Mouse (Mus musculus) splenic B cell, adult 2 months (primary cell): ENCODE data around the gene Rpf2.

Experiments used
- DNase-seq: peaks from one replicate; pipeline ENCODE4 v3.0.0-alpha.2; 2011; ENCODE audit warnings: low read depth, low spot score
- H3K27me3 ChIP-seq: 2 replicates; pipeline ENCODE4 v1.6.1; 2012; ENCODE audit warnings: mild to moderate bottlenecking, low read length, moderate library complexity, mixed read lengths; ENCODE audit not compliant: control insufficient read depth, poor library complexity, insufficient read depth, severe bottlenecking
- H3K36me3 ChIP-seq: 2 replicates; pipeline ENCODE4 v1.6.1; 2012; ENCODE audit warnings: mild to moderate bottlenecking, low read length, moderate library complexity, mixed read lengths; ENCODE audit not compliant: control insufficient read depth, poor library complexity, insufficient read depth, severe bottlenecking

Gene Rpf2

DNA sequence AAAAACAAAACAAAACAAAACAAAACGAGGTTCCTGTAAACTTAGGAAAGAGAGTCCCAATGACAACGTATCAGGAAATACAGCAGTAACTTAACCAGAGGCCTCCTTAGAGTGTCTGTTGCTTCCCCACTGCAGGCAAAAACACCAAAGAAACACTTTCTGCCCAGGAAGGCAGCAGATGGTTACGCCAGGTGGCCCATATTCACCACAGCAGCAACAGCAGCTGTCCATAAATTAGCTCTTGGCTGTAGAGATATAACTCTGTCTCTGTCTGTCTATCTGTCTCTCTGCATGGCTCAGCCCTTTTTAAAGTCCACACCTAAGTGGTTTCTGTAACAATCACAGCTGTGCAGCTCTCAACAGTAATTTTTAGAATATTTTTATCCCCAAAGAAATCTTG, 28.0 kb downstream of the Rpf2 start:
- DNase-seq, result no peak
- Histone ChIP-seq H3K27me3 (no peaks in the 10 kb centered on the region), H3K36me3 (0 out of 2 replicates have a peak, but pooled peaks cover 7% of the 10 kb centered on the region)

DNA sequence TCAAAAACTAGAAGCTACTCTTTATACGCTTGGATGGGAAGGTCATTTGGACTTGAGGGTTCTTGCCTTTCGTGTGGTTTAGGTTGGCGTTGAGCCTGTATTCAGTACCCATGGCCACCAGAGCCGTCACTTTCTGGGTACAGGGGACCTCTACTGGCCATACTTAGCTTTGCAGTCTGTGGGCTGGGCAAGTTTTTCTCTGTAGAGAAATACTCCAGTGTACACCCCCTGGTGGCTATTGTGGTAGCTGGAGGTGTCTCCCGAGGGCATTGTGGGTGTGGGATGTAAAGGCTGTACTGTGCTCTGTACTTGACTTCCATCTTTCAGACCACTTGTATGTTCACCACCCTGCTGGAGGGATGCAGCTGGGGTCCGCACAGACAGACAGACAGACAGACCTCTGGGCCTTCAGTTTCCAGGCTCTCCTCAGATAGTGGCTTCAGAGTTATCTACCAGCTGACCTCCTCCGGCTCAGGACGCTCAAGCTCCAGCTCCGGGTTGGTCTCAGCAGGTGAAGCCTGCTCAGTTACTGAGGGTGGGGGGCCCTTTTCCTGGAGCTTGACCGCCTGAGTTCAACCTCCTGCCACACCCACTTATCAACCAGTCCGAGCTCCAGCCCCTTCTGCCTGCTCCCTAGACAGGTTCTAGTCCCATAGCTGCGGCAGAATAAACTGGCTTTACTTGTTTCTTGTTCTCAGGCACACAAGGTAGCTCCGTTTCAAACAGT, 34.2 kb downstream of the Rpf2 start:
- Histone ChIP-seq H3K27me3 (no peaks in the 10 kb centered on the region), H3K36me3 (no peaks in the 10 kb centered on the region)
- peak; percentile 95 for DNase-seq

DNA sequence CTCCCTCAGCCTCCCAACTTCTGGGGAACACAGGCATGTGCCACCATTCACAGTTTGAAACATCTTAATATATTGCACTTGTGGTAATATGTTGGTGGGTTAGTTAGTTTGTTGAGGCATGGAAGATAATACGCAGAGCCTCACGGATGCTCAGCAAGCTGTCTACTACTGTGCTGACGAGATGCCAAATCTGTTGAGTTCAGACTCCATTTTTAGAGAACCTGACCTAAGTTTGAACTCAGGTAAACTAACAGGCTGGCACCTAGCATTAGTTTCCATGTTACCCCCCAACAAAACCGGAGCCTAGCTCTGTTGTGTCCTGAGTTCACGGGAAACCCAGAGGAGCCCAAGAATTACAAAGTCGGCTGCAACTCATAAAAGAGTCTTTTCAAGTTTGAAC, 51.8 kb downstream of the Rpf2 start:
- DNase-seq, result no peak
- no peaks in the 10 kb centered on the region for H3K36me3 ChIP-seq
- H3K27me3 ChIP-seq, result no peaks in the 10 kb centered on the region

DNA sequence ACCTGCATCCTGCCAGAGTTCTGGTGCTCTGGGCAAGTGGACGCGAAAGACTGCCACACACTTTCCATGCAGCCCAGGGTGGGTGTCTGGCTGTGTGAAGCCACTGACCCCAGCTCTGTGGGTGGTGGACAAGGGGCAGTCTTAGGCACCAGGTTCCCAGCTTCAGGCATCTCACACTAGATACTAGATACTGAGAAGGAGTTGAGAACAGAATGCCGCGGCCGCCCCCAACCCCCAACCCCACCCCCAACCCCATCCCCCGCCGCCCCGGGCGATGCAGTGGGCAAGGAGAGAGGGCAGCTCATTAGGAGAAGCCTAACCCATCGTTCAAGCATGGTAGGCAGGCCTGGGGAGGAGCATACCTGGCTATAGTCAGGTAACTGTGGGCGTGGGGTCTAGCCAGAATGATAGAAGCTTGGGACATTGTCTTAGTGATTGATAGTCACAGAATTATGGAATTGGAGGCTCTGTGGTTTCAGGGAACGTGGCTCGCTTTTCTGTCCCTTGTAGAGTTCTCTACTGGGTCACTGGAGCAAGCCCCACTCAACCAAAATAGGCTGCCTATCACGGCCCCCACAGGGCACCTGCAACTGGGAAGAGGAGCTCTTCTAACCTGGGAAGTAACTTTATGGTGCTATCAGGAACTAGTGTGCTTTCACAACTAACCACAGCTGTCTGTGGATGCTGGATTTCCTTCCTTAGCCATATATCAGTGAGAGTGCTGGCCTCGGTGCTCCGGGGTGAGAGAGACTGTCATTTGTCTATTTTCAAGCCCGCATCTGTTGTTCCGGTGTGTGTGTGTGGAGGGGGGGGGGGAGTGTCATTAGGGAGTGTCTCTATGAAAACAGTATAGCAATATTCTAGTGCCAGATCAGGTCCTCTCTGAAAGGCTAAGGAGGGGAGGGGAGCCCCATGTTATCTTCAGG, 54.6 kb downstream of the Rpf2 start:
- Histone ChIP-seq H3K27me3 (no peaks in the 10 kb centered on the region), H3K36me3 (no peaks in the 10 kb centered on the region)
- DNase-seq, result no peak

DNA sequence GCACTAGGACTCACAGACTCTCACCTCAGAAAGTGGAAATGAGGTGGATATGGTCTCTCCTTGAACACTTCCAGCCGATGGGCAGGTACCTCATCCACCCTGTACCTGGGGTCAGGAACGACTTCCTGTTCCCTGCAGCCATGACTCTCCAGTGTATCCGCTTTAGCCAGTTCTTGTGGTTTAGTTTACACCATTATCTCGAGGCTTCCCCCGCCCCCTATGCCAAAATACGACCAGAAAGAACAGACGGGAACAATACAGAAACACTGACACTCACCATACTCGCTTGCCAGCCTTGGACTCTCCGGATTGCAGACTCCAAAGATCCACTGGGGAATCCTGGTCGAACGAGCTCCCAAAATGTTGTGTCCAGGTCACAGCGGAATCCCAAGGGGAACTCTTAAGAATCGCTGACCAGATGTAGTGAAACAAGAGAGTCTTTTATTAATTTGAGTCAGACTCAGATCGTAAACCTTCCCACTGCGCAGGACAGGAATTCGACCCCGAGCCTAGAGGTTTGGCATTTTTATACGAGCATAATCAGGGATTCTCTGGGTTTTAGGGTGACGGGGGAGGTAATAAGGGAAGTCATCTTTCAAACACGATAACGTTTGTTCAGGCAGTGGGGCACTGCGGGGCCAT, 55.4 kb downstream of the Rpf2 start:
- Histone ChIP-seq H3K27me3 (no peaks in the 10 kb centered on the region), H3K36me3 (no peaks in the 10 kb centered on the region)
- no peak for DNase-seq

DNA sequence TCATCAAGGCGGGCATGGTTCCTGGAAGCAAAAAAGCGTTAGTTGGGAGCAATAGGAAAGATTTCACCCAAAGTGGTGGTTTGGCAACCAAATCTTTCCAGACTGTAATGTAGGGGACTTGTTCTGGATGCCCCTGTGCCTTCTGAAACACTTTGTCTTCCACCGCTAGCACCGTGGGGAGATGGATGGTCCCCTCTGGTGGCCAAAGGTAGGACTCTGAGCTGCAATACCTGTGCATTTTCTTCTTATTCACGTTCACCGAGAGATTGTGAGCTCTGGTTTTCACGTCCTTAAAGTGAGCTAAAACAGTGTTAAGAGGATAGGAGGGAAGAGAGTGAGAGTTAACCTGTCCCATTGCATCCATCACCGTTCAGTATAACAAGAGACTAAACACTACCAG, 56.0 kb downstream of the Rpf2 start:
- Histone ChIP-seq H3K27me3 (no peaks in the 10 kb centered on the region), H3K36me3 (no peaks in the 10 kb centered on the region)
- DNase-seq, result peak; percentile 60

DNA sequence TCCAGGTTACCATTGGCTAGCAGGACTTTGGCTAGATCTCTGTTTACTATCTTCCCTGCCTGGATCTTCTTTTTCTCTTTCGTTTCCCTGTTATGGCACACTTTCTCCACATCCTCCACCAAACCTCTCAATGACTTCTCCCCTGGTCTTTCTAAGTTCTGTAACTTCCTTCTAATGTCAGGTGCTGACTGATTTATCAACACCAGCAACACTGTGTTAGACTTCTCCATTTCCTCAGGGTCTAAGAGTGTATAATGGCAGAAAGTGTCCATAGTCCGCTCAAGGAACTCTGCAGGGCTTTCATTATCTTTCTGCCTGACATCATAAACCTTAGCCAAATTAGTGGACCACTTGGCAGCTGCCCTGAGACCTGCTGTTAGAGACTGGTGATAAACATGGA, 57.1 kb downstream of the Rpf2 start:
- DNase-seq, result no peak
- Histone ChIP-seq H3K36me3 (no peaks in the 10 kb centered on the region), H3K27me3 (no peaks in the 10 kb centered on the region)

DNA sequence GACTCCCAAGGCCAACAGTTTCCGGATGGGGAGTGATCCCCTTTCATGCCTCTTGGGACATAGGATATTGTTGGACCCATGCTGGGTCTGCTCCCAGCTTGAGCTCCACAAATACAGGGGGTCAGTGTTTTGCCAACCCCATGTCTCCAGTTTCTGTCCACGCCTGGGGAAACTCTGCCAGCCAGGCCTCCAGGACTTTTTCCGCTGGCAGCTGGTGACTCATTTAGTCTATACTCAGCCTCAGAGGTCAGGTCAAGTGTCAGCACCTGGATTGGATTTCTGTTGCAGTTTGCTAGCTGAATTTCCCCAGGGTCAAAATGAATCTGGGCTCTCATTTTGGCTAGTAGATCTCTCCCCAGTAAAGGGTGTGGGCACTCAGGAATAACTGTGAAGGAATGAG, 58.0 kb downstream of the Rpf2 start:
- no peaks in the 10 kb centered on the region for H3K36me3 ChIP-seq
- no peaks in the 10 kb centered on the region for H3K27me3 ChIP-seq

DNA sequence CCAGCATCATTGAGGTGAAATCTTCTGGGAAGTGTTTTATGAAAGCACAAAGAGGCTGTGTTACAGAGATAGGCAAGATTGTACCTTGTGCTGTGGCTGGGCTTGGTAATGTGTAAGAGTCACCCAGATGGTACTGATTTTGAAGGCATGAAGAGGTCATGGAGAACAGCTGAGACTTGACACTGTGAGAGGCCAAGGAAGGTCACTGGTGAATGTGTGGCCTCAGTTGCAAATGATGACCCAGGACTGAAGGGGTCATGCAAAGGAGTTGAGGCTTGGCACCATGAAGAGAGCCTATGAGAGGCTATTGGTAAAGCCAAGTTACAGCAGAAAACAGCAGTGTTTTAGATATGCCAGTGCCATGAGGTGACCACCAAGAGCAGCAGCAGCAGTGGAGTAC, 60.9 kb downstream of the Rpf2 start:
- Histone ChIP-seq H3K36me3 (no peaks in the 10 kb centered on the region), H3K27me3 (no peaks in the 10 kb centered on the region)
- DNase-seq, result no peak

More for the DNA sequence above, 58.0 kb downstream of the Rpf2 start:
- DNase-seq, result no peak

DNA sequence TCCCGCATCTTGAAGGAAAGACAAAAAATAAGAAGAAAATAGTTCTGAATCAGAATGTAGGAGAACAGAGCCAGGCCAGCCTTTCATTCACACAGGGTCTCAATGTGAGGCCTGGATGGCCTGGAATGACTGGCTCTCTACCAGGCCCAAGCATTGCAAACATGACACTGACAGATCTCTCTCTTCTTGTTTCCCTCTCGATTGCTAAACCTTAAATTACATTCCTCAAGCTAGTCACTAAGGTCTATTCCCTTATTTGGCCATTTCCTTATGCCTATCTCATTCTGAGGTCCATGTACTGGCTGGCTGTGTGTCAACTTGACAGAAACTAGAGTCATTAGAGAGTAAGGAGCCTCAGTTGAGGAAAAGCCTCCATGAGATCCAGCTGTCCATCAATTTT, 66.8 kb downstream of the Rpf2 start:
- Histone ChIP-seq H3K27me3 (no peaks in the 10 kb centered on the region), H3K36me3 (no peaks in the 10 kb centered on the region)
- no peak for DNase-seq

DNA sequence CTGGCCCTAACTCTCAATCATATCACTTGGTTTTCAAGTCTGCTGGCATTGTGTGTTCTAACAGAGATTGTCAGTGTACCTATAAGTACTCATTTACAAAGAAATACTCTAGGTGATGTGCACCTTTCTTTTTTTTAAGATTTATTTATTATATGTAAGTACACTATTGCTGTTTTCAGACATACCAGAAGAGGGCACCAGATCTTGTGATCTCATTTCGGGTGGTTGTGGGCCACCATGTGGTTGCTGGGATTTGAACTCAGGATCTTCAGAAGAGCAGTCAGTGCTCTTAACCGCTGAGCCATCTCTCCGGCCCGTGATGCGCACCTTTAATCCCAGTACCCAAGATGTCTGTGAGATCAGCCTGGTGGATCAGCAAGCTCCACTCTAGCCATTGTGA, 67.7 kb downstream of the Rpf2 start:
- no peaks in the 10 kb centered on the region for H3K36me3 ChIP-seq
- DNase-seq, result peak; percentile 52

DNA sequence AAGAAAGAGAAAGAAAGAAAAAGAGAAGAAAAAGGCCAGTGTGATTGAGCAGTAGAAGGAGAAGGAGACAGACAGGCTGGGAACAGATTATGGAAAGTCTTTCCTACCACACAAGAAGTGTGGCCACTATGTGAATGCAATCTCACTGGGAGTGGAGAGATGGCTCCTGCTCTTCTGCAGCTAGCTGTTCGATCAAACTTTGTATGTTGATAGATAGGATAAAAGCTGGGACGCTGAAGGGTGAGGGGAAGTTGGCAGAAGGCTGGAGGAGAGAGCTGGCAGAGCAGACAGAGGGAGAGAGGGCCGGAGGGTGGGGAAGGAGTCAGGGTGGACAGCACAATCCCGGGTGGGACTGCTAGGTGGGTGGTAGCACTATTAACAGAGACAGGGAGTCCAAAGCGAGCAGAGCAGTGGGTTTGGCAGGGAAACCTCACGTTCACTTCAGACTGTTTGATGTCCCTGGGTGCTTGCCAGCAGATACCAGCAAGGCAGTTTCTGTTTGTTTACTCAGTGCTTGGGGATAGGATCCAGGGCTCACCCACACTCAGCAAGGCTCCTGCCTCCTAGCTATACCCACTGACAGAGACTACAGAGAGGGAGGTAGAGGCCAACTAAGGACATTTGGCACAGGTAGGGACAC, 69.4 kb downstream of the Rpf2 start:
- DNase-seq, result no peak
- H3K27me3 ChIP-seq, result no peaks in the 10 kb centered on the region
- H3K36me3 ChIP-seq, result no peaks in the 10 kb centered on the region

More for the DNA sequence above, 67.7 kb downstream of the Rpf2 start:
- no peaks in the 10 kb centered on the region for H3K27me3 ChIP-seq
